Mouse (Mus musculus) limb, embryonic 15.5 days (tissue): ENCODE measurements around the gene BC004004. TPM values are rescaled to one million over a fixed set of nuclear protein-coding genes. Genes with fewer than 3 reads are reported as not detected.
"Not testable (repeated sequence)": the region's sequence is repeated elsewhere in the genome, so short reads cannot be mapped to it uniquely, and the experiment has no call there.

ENCODE experiments used
- ATAC-seq: fragments of 200-750 bp; cut with Nextera tagmentation; 2 replicates; pipeline ENCODE4 v1.8.0; 2017; ENCODE audit warnings: low read depth, moderate TSS enrichment; ENCODE audit not compliant: insufficient number of reproducible peaks, low FRiP score, low TSS enrichment
- H3K27ac ChIP-seq: fragments of 300-500 bp; sonication (generic); 2 replicates; pipeline ENCODE4 v1.5.1; 2015; ENCODE audit warnings: moderate library complexity, mild to moderate bottlenecking, inconsistent platforms
- H3K27me3 ChIP-seq: fragments of 300-500 bp; sonication (generic); 2 replicates; pipeline ENCODE4 v1.6.1; 2015; ENCODE audit warnings: inconsistent platforms
- H3K36me3 ChIP-seq: fragments of 300-500 bp; sonication (generic); 2 replicates; pipeline ENCODE4 v1.6.1; 2015; ENCODE audit warnings: inconsistent platforms
- H3K4me1 ChIP-seq: fragments of 300-500 bp; sonication (generic); 2 replicates; pipeline ENCODE4 v1.6.1; 2015; ENCODE audit warnings: inconsistent platforms
- H3K4me2 ChIP-seq: fragments of 300-500 bp; sonication (generic); 2 replicates; pipeline ENCODE4 v1.6.1; 2015; ENCODE audit warnings: mild to moderate bottlenecking, inconsistent platforms
- H3K4me3 ChIP-seq: fragments of 300-500 bp; sonication (generic); 2 replicates; pipeline ENCODE4 v1.5.1; 2015; ENCODE audit warnings: mild to moderate bottlenecking, inconsistent platforms
- H3K9ac ChIP-seq: fragments of 300-500 bp; sonication (generic); 2 replicates; pipeline ENCODE4 v1.6.1; 2015; ENCODE audit warnings: inconsistent platforms
- H3K9me3 ChIP-seq: fragments of 300-500 bp; sonication (generic); 2 replicates; pipeline ENCODE4 v1.6.1; 2016; ENCODE audit warnings: inconsistent platforms
- WGBS: fragments of 180-500 bp; shearing (Covaris S2); methylation state at CpG from one replicate; pipeline ENCODE4 v1.1.7; 2015; 5-methylcytosine and 5-hydroxymethylcytosine counted together
- polyA plus RNA-seq: library from polyadenylated mRNA; unstranded; fragments of >200 nt; fragmentation: Nextera tagmentation; extraction: Ambion mirVana; gene quantifications from 2 replicates; pipeline ENCODE4 v1.2.1, GENCODE M21; 2015

BC004004 gene
- polyA plus RNA-seq, 1 experiment from 2014 or later: 84.1 TPM

DNA sequence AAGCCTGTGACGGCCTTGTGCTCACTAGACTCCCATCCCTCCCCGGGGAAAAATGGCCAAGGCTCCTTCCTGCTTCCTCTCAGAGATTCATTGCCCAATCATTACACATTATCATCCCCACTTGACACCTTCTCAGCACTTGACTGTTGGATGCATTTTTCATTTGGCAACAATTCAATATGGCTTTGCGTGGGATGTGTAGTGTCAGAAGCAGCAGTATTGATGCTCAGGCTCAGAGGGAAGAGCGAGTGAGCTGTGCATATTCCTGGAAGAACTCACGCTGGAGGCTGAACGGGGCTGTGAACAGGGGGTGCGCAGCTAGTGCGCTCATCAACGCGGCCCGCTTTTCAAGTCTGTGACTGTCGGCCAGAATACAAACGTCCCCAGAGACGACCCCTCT lies 17.6 kb upstream of the BC004004 start:
- not testable (repeated sequence) for H3K9me3 ChIP-seq, ATAC-seq, H3K4me2 ChIP-seq, H3K9ac ChIP-seq, H3K4me3 ChIP-seq, H3K27ac ChIP-seq, H3K27me3 ChIP-seq
- peaks cover 45% of the 10 kb centered on the region for H3K36me3 ChIP-seq
- 86% methylated on average over 14 of the region's 14 CpGs for WGBS
- H3K4me1 ChIP-seq: peaks cover 33% of the 10 kb centered on the region

DNA sequence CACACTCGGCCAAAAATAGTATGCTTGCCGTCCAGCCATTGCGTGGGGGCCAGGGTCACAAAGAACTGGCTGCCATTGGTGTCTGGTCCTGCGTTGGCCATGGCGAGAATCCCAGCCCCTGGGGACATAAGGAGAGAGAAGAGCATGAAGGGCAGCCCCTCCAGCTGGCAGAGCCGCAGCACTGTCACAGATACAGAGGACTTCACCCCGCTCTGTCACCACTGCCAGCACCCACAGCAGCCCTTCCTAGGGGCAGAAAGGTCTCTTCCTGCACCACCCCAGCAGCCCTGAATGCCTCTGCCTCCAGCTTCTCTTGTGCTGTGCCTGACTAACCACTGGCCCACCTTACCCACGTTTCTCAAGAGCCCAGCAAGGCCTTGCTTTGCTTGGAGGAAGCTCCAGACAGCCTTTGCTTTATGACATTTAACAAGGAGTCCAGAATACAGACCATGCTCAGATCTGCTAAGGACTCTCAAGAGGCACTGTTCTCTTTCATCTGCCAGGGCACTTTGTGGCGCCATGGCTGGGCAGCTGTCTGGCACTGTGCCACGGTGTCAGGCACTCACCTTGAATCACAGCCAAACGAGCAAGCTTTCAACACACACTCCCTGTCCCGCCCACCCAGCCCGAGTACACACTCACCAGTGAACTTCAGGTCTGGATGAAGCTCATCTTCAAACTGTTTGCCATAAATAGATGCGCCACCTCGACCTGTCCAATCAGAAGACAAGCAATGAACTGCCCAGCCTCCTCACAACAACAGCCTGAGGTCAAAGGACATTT lies 16.8 kb upstream of the BC004004 start:
- Histone ChIP-seq H3K9ac (no peak overlapping the region), H3K9me3 (no peaks in the 10 kb centered on the region), H3K4me2 (no peak overlapping the region), H3K27me3 (no peaks in the 10 kb centered on the region), H3K36me3 (peaks cover 51% of the 10 kb centered on the region), H3K4me3 (no peak overlapping the region), H3K4me1 (peaks cover 28% of the 10 kb centered on the region), H3K27ac (no peak overlapping the region)
- peak; percentile 38; the same call in 1 of the 2 replicates for ATAC-seq
- WGBS: 60% methylated on average over 15 of the region's 15 CpGs

DNA sequence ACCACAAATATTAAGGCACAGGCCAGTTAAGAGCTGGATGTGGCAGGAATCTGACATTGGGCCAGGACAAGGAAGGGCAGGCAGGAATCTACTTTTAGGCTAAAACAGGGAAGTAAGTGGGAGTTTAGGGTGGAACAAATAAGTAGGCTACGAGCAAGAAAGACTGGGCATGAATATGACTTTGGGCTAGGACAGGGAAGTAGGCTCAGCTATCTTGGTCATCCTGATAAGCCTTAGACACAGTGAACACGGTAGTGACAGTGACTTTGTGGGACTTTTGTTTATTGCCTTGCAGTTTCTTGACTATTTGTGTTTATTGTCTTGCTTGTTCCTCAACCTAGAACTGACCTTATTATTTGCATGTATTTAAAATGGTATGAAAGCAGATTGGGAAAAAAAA lies 15.4 kb upstream of the BC004004 start:
- no peak overlapping the region for H3K4me2 ChIP-seq
- ATAC-seq: no peak
- H3K4me1 ChIP-seq: peaks cover 34% of the 10 kb centered on the region
- H3K27me3 ChIP-seq: no peaks in the 10 kb centered on the region
- H3K27ac ChIP-seq: no peak overlapping the region
- no peaks in the 10 kb centered on the region for H3K9me3 ChIP-seq
- peaks cover 64% of the 10 kb centered on the region for H3K36me3 ChIP-seq
- no peak overlapping the region for H3K9ac ChIP-seq
- no peak overlapping the region for H3K4me3 ChIP-seq
- 79% methylated on average over 2 of the region's 2 CpGs for WGBS

DNA sequence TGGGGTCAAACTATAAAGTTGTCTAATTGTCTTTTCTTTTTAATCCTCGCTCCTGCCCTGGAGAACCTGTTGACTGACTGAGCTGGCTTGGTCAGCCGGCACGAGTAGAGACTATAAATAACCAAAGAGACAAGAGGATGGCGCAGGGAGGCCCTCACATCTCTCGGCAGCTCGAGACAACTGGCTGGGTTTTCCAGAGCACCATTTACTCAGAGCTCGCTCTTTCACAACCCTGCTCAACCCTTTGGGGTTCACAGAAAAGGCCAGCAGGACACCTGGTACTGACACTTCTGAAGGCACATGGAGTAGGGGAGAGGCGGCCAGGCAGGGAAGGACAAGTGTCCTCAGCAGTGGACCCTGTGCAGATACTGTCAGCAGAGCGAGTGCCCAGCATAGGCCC lies 14.9 kb upstream of the BC004004 start:
- Histone ChIP-seq H3K9ac (no peak overlapping the region), H3K27me3 (no peaks in the 10 kb centered on the region), H3K36me3 (peaks cover 65% of the 10 kb centered on the region), H3K4me1 (peaks cover 38% of the 10 kb centered on the region), H3K9me3 (no peaks in the 10 kb centered on the region), H3K4me2 (no peak overlapping the region), H3K4me3 (no peak overlapping the region), H3K27ac (peak overlapping the region; percentile 54)
- 60% methylated on average over 9 of the region's 9 CpGs for WGBS
- ATAC-seq: no peak

DNA sequence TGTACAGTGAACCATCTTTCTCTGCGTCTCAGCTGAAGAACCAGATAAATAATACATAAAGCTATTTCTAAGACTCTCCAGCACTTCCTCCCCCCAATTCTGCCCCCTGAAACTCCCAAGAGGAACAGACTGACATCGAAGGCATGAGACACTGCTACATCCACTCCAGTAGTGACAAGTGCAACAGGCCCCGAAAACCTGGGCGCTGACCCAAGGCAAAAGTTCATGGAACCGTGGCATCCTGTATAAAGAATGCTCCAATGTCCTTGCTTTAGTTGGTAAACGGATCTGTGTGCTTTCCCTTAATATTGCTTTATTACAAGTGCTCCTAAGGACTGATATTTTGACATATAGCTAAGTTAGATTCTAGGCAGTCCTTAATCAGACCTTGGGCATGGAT lies 13.8 kb upstream of the BC004004 start:
- not testable (repeated sequence) for ATAC-seq, H3K9ac ChIP-seq, H3K4me2 ChIP-seq, H3K4me3 ChIP-seq, H3K27me3 ChIP-seq, H3K27ac ChIP-seq, H3K9me3 ChIP-seq
- Histone ChIP-seq H3K4me1 (peaks cover 45% of the 10 kb centered on the region), H3K36me3 (peaks cover 67% of the 10 kb centered on the region)
- WGBS: 91% methylated on average over 6 of the region's 6 CpGs

DNA sequence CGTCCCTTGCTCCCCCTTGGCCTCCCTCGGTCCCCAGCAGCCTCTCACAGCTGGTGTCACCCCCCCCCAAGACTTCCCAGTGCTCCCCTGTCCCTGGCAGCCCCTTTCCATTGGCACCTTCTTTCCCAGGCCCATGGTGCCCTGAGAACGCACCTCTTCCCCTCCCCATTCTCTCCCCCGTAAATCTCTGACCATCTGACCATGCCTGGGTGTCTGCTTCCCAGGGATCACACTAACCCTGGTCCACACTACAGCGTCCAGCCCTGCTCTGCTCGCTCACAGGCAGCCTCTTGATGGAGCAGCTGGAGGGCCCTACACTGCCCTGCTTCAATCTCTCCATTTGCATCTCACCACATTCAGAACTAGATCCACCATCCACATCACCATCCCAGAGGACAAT lies 12.1 kb upstream of the BC004004 start:
- 78% methylated on average over 6 of the region's 6 CpGs for WGBS
- H3K4me2 ChIP-seq: no peak overlapping the region
- no peak overlapping the region for H3K4me3 ChIP-seq
- H3K36me3 ChIP-seq: peaks cover 62% of the 10 kb centered on the region
- no peak overlapping the region for H3K9ac ChIP-seq
- ATAC-seq: no peak
- H3K27me3 ChIP-seq: no peaks in the 10 kb centered on the region
- H3K9me3 ChIP-seq: no peaks in the 10 kb centered on the region
- H3K27ac ChIP-seq: no peak overlapping the region
- peaks cover 48% of the 10 kb centered on the region for H3K4me1 ChIP-seq

DNA sequence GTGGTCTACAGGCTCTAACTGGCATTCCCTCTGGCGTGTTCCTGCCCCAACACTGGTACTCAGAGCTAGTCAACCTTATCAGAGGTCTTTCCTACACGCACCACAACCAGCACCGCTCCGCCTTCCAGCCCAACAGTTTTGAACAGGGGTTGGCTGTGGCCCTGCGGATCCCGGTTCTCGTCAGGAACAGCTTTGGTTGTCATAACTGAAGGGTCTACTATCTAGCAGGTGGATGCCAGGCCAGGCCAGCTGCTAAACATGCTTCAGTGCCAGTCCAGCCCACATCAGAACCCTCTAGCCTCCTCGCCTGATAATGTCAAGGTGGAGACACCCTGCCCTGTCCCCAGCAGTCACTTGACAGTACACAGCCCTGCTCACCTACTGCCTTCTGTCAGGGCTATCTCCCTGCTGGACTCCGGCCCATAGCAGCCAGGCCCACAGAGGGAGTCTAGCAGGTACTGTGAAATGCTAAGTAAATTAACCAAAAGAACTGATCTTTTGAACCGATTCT lies 11.5 kb upstream of the BC004004 start:
- H3K9me3 ChIP-seq: no peaks in the 10 kb centered on the region
- H3K4me1 ChIP-seq: peaks cover 48% of the 10 kb centered on the region
- H3K9ac ChIP-seq: no peak overlapping the region
- WGBS: 92% methylated on average over 10 of the region's 10 CpGs
- no peak overlapping the region for H3K27ac ChIP-seq
- no peak overlapping the region for H3K4me3 ChIP-seq
- no peak overlapping the region for H3K4me2 ChIP-seq
- no peak for ATAC-seq
- H3K36me3 ChIP-seq: peaks cover 63% of the 10 kb centered on the region
- H3K27me3 ChIP-seq: no peaks in the 10 kb centered on the region

DNA sequence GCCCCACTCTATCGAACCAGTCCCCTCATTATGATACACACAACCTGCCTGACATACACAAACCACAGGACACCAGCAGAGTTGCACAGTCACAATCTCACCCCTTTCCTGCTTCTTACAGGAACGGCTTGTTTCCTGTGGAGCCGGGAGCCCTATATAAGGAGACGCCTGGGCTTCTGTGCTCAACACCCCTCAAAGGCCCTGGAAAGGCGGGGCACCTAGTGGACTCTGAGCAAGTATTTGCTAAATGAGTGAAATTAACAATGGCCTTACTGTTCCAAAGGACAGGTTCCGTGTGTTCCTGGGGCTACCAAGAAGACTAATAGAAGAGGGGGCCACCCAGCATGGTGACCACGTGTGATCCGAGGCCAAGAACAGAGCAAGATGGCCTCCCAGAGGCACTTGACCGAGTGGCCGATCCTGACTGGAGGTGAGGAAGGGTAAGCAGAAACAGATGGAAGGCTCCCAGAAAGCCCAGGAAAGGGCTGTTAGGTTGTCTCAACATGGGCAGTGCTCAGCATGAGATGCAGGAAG lies 10.5 kb upstream of the BC004004 start:
- no peak overlapping the region for H3K4me2 ChIP-seq
- no peak overlapping the region for H3K4me3 ChIP-seq
- H3K9me3 ChIP-seq: no peaks in the 10 kb centered on the region
- H3K9ac ChIP-seq: no peak overlapping the region
- peak overlapping the region; percentile 55; the same call in 1 of the 2 replicates for H3K27ac ChIP-seq
- H3K36me3 ChIP-seq: peaks cover 63% of the 10 kb centered on the region
- H3K27me3 ChIP-seq: no peaks in the 10 kb centered on the region
- peaks cover 52% of the 10 kb centered on the region for H3K4me1 ChIP-seq
- 66% methylated on average over 10 of the region's 10 CpGs for WGBS
- ATAC-seq: no peak

DNA sequence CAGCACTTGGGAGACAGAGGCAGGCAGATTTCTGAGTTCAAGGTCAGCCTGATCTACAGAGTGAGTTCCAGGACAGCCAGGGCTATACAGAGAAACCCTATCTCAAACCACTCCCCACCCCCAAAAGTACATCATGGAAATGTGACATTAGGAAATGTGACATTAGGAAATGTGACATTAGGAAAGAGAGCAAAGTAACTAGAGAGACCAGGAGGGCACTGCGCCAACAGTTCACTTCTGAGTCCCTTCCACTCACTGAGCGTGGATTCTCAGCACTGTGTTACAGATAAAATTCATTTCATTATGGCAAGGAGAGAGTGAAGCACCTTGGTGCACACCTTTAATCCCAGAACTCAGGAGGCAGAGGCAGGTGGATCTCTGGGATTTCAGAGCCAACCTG lies 9.7 kb upstream of the BC004004 start:
- H3K27me3 ChIP-seq: no peaks in the 10 kb centered on the region
- WGBS: 96% methylated on average over 2 of the region's 2 CpGs
- ATAC-seq: no peak
- no peak overlapping the region for H3K9ac ChIP-seq
- H3K9me3 ChIP-seq: no peaks in the 10 kb centered on the region
- no peak overlapping the region for H3K4me3 ChIP-seq
- H3K36me3 ChIP-seq: peaks cover 61% of the 10 kb centered on the region
- H3K27ac ChIP-seq: no peak overlapping the region
- peaks cover 50% of the 10 kb centered on the region for H3K4me1 ChIP-seq
- H3K4me2 ChIP-seq: no peak overlapping the region

DNA sequence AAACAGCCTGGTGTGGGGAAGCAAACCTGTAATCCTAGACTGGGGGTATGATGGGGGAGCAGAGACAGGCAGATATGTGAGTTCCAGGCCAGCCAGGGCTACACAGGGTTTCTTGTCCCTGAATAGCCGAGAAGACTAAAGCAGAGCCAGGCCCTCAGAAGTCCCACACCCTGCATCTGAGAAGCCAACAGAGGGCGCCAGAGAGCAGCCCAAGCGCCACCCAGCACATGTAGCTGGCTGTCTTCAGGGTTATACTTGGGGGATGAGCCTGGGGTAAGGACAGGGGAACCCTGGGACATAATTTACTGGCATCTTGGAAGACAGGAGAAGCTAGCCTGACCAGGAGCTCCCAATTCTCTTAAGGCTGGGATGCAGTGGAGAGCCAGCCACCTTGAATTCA lies 9.1 kb upstream of the BC004004 start:
- Histone ChIP-seq H3K4me2 (no peak overlapping the region), H3K27ac (no peak overlapping the region), H3K4me1 (peaks cover 49% of the 10 kb centered on the region), H3K36me3 (peaks cover 55% of the 10 kb centered on the region), H3K27me3 (no peaks in the 10 kb centered on the region), H3K4me3 (no peak overlapping the region), H3K9ac (no peak overlapping the region), H3K9me3 (no peaks in the 10 kb centered on the region)
- ATAC-seq: no peak
- 8% methylated on average over 3 of the region's 3 CpGs for WGBS

DNA sequence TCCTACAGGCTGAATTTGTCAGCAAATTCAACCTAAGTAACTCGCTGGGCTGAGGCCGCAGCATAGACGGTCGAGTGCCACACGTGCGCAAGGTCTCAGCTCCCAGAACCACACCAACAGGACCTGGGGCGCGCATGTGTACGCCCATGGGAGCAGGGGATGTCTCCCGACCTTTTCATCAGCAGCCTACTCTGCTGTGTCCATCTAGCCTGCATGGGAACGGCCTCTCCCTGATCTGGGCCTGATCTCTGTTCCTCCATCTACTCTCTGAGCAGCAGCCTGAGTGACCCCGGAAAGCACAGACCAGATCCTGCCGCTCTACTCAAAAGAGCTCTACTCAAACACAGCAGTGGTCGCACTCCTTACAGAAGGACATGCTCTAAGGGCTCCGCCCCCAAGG lies 8.1 kb upstream of the BC004004 start:
- Histone ChIP-seq H3K9me3 (no peaks in the 10 kb centered on the region), H3K4me2 (no peak overlapping the region), H3K36me3 (peaks cover 52% of the 10 kb centered on the region), H3K27ac (no peak overlapping the region), H3K4me3 (no peak overlapping the region), H3K4me1 (peaks cover 49% of the 10 kb centered on the region), H3K9ac (no peak overlapping the region), H3K27me3 (no peaks in the 10 kb centered on the region)
- no peak for ATAC-seq
- 93% methylated on average over 15 of the region's 15 CpGs for WGBS

DNA sequence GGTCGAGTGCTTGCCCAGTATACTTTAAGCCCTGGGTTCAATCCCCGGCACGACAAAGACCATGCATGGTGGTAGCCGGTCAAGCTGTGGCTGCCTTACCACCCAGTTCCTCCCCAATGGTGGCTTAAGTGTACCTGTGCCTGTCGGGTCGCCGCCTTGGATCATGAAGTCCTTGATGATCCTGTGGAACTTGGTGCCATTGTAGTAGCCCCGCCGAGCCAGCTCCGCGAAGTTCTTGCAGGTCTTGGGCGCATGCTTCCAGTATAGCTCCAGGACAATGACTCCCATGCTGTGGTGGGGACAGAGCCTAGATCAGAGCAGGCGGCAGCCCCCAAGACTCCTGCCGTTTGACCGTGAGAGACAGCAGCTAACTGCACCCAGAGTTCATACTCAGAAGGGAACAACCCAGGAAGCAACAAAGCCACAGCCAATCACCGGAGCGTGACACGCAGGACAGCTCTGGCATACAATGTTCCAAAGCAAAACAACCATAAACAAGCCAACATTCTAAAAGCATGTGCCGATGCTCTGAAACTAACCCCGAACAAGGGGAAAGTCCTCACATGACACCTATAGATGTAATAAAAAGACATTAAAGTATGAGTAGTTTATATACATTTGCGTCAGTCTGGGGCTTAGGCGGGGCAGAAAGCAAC lies 6.9 kb upstream of the BC004004 start:
- no peak overlapping the region for H3K9ac ChIP-seq
- no peak for ATAC-seq

More for the DNA sequence above, 6.9 kb upstream of the BC004004 start:
- H3K27me3 ChIP-seq: no peaks in the 10 kb centered on the region
- H3K4me3 ChIP-seq: no peak overlapping the region
- H3K27ac ChIP-seq: no peak overlapping the region
- peak overlapping the region; percentile 61; the same call in 1 of the 2 replicates for H3K4me2 ChIP-seq
- peaks cover 49% of the 10 kb centered on the region for H3K4me1 ChIP-seq
- H3K9me3 ChIP-seq: no peaks in the 10 kb centered on the region
- WGBS: 90% methylated on average over 22 of the region's 22 CpGs
- peaks cover 42% of the 10 kb centered on the region for H3K36me3 ChIP-seq
